Mouse (Mus musculus): Measurements from ENCODE around the gene Gm4450. TPM values are rescaled to one million over a fixed set of nuclear protein-coding genes. Genes with fewer than 3 reads are reported as not detected.
"Not testable (repeated sequence)": the region's sequence is repeated elsewhere in the genome, so short reads cannot be mapped to it uniquely, and the experiment has no call there.

The Gm4450 gene
- 0.08 TPM in 1 of 2 replicates, not detected in the other for polyA plus RNA-seq (2015; fragmentation: Nextera tagmentation; extraction: Ambion mirVana)

DNA sequence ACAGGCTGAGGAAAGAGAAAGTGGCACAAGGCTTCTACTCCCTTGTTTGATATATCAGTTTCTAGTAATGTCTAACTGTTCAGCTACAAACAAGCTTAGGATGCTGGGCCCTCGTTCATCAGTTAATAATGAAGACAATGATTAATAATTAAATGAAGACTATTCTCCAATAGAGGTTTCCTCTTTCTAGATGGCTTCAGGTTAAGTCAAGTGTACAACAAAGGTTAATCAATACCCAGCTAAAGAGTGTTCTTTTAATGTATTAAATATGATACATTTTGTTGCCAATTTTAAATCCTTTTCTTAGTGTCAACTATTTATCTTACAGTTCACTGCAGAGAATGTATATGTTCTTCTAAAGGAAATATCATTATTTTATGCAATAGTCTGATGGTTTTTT lies at the start of gene Gm4450:
Gm4450 (minus strand) TSS at position 101 of the 400 bp plus-strand sequence.
- not testable (repeated sequence) for H3K9me3 ChIP-seq (replicated peaks; ENCODE audit: control insufficient read depth, low read length); H3K36me3 ChIP-seq (ENCODE audit: control insufficient read depth, insufficient read depth, low read length); H3K27me3 ChIP-seq (ENCODE audit: control insufficient read depth, insufficient read depth, low read length); H3K4me3 ChIP-seq (replicated peaks; ENCODE audit: low read length); H3K27ac ChIP-seq (ENCODE audit: low read length); H3K9ac ChIP-seq (ENCODE audit: low read length); ATAC-seq (ENCODE audit: insufficient read depth, low FRiP score); H3K4me1 ChIP-seq (ENCODE audit: control insufficient read depth, insufficient read depth, low read length); H3K4me2 ChIP-seq (ENCODE audit: low read depth, low read length)
- no CpG with 5 or more reads among the region's 1 CpGs for WGBS

DNA sequence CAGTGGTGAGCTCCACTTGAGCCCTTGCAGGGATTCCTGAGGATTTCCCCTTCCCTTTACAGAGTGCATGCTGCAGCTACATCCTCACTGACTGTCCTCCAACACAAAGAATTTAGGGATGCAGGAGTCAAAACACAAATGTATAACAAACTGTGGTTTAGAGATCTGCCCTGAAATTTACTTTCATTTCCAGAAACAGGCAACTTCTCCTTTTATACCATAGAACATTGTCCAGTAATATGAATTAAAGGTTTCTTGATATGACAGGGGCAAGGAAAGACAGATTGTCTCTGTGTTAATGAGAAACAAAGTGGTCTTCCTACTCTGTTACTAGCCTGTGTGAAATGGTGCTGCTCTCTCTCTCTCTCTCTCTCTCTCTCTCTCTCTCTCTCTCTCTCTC lies 40.5 kb upstream of the Gm4450 start:
- H3K4me3 ChIP-seq (replicated peaks; ENCODE audit: low read length); H3K27me3 ChIP-seq (ENCODE audit: control insufficient read depth, insufficient read depth, low read length); H3K9me3 ChIP-seq (replicated peaks; ENCODE audit: control insufficient read depth, low read length); H3K4me1 ChIP-seq (ENCODE audit: control insufficient read depth, insufficient read depth, low read length); ATAC-seq (ENCODE audit: insufficient read depth, low FRiP score); H3K27ac ChIP-seq (ENCODE audit: low read length); H3K4me2 ChIP-seq (ENCODE audit: low read depth, low read length); H3K9ac ChIP-seq (ENCODE audit: low read length); H3K36me3 ChIP-seq (ENCODE audit: control insufficient read depth, insufficient read depth, low read length): not testable (repeated sequence)

DNA sequence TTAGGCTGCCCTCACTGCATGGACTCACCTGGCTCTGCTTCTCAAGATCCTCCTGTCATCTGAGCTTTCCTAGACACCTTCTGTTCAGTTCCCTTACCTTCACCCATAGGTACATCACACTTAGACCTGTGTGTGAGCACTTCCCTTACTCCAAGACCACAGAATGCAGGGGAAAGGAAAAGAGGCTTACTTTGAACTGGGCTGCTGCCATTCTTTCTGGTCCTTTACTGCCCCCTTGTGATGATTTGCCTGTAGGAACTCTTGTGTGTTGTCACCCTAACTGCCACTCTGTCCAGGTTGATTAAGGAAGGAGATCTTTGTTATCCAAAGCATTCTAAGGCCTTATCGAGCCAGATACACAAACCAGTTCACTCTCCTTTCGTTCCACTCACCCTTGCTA lies 39.8 kb upstream of the Gm4450 start:
- not testable (repeated sequence) for H3K27ac ChIP-seq (ENCODE audit: low read length); H3K4me2 ChIP-seq (ENCODE audit: low read depth, low read length); H3K36me3 ChIP-seq (ENCODE audit: control insufficient read depth, insufficient read depth, low read length); H3K9ac ChIP-seq (ENCODE audit: low read length); H3K4me3 ChIP-seq (replicated peaks; ENCODE audit: low read length); H3K27me3 ChIP-seq (ENCODE audit: control insufficient read depth, insufficient read depth, low read length); H3K4me1 ChIP-seq (ENCODE audit: control insufficient read depth, insufficient read depth, low read length); H3K9me3 ChIP-seq (replicated peaks; ENCODE audit: control insufficient read depth, low read length); ATAC-seq (ENCODE audit: insufficient read depth, low FRiP score)
- WGBS = no CpG with 5 or more reads among the region's 2 CpGs

DNA sequence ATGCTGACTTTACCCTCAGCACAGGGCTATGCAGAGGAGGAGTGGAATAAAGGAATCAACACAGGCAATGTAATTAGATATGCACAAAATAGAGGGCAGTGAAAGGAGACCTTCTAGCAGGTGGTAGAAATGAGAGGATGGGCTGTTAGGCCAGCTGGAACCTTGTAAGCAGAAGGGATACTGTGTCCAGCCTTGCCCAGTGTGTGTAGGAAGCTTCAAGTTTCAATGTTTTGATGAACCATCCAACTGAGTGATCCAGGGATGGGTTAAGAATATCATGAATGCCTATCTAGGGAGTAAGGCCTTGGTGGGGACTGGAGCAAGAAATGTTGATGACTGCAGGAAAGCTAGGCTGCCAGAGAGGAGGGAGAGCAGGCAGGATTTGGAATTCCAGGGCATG lies 38.1 kb upstream of the Gm4450 start:
- H3K27me3 ChIP-seq (ENCODE audit: control insufficient read depth, insufficient read depth, low read length); H3K9me3 ChIP-seq (replicated peaks; ENCODE audit: control insufficient read depth, low read length); H3K9ac ChIP-seq (ENCODE audit: low read length); H3K4me1 ChIP-seq (ENCODE audit: control insufficient read depth, insufficient read depth, low read length); H3K36me3 ChIP-seq (ENCODE audit: control insufficient read depth, insufficient read depth, low read length); H3K4me3 ChIP-seq (replicated peaks; ENCODE audit: low read length); ATAC-seq (ENCODE audit: insufficient read depth, low FRiP score); H3K27ac ChIP-seq (ENCODE audit: low read length); H3K4me2 ChIP-seq (ENCODE audit: low read depth, low read length): not testable (repeated sequence)

DNA sequence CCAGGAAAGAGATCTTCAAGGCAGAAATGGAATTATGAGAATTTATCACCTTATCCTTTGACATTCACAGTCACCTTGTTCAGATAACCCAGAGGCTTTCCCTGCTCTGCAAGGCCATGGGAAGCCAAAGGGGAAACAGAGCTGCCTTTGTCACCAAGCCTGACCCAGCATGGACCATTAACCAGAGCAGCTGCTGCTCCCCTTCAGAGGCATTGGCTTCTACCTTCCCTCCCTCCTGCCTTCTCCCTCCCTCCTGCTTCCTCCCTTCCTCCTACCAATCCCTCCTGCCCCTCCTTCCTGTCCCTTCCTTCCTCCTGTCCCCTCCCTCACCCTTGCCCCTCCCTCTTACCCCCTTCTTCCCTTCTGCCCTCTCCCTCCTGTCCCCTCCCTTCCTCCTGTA lies 37.3 kb upstream of the Gm4450 start:
- not testable (repeated sequence) for H3K27me3 ChIP-seq (ENCODE audit: control insufficient read depth, insufficient read depth, low read length); H3K36me3 ChIP-seq (ENCODE audit: control insufficient read depth, insufficient read depth, low read length); H3K4me2 ChIP-seq (ENCODE audit: low read depth, low read length); H3K4me1 ChIP-seq (ENCODE audit: control insufficient read depth, insufficient read depth, low read length); H3K9ac ChIP-seq (ENCODE audit: low read length); ATAC-seq (ENCODE audit: insufficient read depth, low FRiP score); H3K27ac ChIP-seq (ENCODE audit: low read length); H3K4me3 ChIP-seq (replicated peaks; ENCODE audit: low read length); H3K9me3 ChIP-seq (replicated peaks; ENCODE audit: control insufficient read depth, low read length)

DNA sequence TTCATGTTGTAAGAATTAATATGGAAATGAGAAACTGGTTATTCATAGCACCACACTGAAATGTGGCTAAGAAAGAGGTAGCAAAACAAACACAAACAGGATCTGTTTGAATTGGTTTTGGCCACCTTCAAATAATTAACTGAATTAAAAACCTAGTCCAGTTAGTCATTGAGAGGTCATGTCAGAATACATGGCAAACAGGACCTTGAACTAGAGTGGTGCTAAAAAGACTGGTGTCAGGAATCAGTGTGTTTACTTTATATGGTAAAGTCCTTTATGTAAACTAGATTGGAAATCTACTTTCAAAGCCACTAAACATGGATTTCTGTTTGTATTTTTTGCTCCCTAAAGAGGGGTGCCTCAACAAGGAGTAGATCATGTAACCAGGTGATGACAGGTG lies 14.6 kb upstream of the Gm4450 start:
- not testable (repeated sequence) for H3K9ac ChIP-seq (ENCODE audit: low read length); H3K4me1 ChIP-seq (ENCODE audit: control insufficient read depth, insufficient read depth, low read length); H3K36me3 ChIP-seq (ENCODE audit: control insufficient read depth, insufficient read depth, low read length); H3K27me3 ChIP-seq (ENCODE audit: control insufficient read depth, insufficient read depth, low read length); ATAC-seq (ENCODE audit: insufficient read depth, low FRiP score); H3K4me3 ChIP-seq (replicated peaks; ENCODE audit: low read length); H3K4me2 ChIP-seq (ENCODE audit: low read depth, low read length); H3K9me3 ChIP-seq (replicated peaks; ENCODE audit: control insufficient read depth, low read length); H3K27ac ChIP-seq (ENCODE audit: low read length)

DNA sequence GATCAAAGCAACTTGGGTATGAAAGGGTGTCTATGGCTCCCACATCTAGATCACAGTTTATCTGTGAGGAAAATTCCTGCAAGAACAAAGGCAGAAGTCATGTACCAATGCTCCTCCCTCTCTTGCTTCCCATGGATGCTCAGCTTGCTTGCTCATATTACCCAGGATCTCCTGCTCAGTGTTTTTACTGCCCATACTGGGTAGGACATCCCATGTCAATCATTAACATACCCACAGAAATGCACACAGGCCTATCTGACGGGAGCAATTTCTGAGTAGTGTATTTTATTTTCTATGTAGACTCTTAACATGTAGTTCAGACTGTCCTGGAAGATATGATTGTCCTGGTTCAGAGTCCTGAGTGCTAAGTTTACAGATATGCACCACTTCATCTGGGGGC lies 14.1 kb upstream of the Gm4450 start:
- H3K9me3 ChIP-seq (replicated peaks; ENCODE audit: control insufficient read depth, low read length); H3K4me1 ChIP-seq (ENCODE audit: control insufficient read depth, insufficient read depth, low read length); H3K36me3 ChIP-seq (ENCODE audit: control insufficient read depth, insufficient read depth, low read length); H3K4me2 ChIP-seq (ENCODE audit: low read depth, low read length); H3K4me3 ChIP-seq (replicated peaks; ENCODE audit: low read length); H3K27ac ChIP-seq (ENCODE audit: low read length); H3K9ac ChIP-seq (ENCODE audit: low read length); ATAC-seq (ENCODE audit: insufficient read depth, low FRiP score); H3K27me3 ChIP-seq (ENCODE audit: control insufficient read depth, insufficient read depth, low read length): not testable (repeated sequence)
- WGBS = no CpG with 5 or more reads among the region's 1 CpGs

DNA sequence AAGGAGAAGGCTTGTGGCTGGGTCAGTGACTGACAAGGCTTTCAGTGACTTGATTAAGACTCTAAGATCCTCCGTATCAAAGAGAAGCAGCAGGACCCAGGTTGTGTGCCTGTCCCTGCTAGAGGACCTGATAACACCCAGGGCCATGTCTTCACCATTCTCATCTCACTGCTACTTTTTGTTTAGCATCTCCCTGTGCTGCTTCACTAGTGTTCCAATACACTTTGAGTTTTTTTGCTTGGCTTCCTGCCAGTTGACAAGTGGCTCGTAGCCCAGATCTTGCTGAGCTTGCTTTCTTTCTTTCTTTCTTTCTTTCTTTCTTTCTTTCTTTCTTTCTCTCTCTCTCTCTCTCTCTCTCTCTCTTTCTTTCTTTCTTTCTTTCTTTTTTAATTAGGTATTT lies 12.4 kb upstream of the Gm4450 start:
- H3K36me3 ChIP-seq (ENCODE audit: control insufficient read depth, insufficient read depth, low read length); H3K4me1 ChIP-seq (ENCODE audit: control insufficient read depth, insufficient read depth, low read length); H3K4me2 ChIP-seq (ENCODE audit: low read depth, low read length); H3K27ac ChIP-seq (ENCODE audit: low read length); H3K9ac ChIP-seq (ENCODE audit: low read length); ATAC-seq (ENCODE audit: insufficient read depth, low FRiP score); H3K4me3 ChIP-seq (replicated peaks; ENCODE audit: low read length); H3K9me3 ChIP-seq (replicated peaks; ENCODE audit: control insufficient read depth, low read length); H3K27me3 ChIP-seq (ENCODE audit: control insufficient read depth, insufficient read depth, low read length): not testable (repeated sequence)
- 14% methylated on average over 1 of the region's 2 CpGs for WGBS

DNA sequence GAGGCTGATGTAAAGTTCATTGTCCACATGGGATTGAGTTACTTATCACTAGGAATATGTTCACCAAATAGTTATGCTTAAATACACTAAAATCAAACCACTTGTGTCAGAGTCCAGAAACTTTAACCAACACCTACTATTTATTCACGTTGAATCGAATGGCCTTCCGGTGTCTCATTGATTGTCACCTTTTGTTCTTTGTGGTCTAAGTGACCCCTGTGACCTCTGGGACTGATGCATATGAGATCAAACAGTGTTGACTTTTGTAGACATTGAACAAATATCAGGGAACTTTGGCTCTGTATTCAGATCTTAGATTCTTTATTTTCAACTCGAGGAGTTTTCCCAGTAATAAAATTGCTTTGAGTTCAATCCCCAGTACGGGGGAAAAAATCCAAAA lies 3.1 kb downstream of the Gm4450 start:
- not testable (repeated sequence) for H3K4me3 ChIP-seq (replicated peaks; ENCODE audit: low read length); H3K4me2 ChIP-seq (ENCODE audit: low read depth, low read length); ATAC-seq (ENCODE audit: insufficient read depth, low FRiP score); H3K9ac ChIP-seq (ENCODE audit: low read length); H3K36me3 ChIP-seq (ENCODE audit: control insufficient read depth, insufficient read depth, low read length); H3K4me1 ChIP-seq (ENCODE audit: control insufficient read depth, insufficient read depth, low read length); H3K9me3 ChIP-seq (replicated peaks; ENCODE audit: control insufficient read depth, low read length); H3K27ac ChIP-seq (ENCODE audit: low read length); H3K27me3 ChIP-seq (ENCODE audit: control insufficient read depth, insufficient read depth, low read length)
- WGBS = 72% methylated on average over 5 of the region's 5 CpGs

DNA sequence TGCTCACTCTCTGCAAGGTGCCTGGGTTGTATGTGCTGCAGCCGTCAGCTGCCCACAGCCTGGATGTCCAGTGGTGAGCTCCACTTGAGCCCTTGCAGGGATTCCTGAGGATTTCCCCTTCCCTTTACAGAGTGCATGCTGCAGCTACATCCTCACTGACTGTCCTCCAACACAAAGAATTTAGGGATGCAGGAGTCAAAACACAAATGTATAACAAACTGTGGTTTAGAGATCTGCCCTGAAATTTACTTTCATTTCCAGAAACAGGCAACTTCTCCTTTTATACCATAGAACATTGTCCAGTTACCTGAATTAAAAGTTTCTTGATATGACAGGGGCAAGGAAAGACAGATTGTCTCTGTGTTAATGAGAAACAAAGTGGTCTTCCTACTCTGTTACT lies 13.0 kb downstream of the Gm4450 start:
- not testable (repeated sequence) for ATAC-seq (ENCODE audit: insufficient read depth, low FRiP score); H3K27me3 ChIP-seq (ENCODE audit: control insufficient read depth, insufficient read depth, low read length); H3K9ac ChIP-seq (ENCODE audit: low read length); H3K36me3 ChIP-seq (ENCODE audit: control insufficient read depth, insufficient read depth, low read length); H3K27ac ChIP-seq (ENCODE audit: low read length); H3K4me1 ChIP-seq (ENCODE audit: control insufficient read depth, insufficient read depth, low read length); H3K9me3 ChIP-seq (replicated peaks; ENCODE audit: control insufficient read depth, low read length); H3K4me3 ChIP-seq (replicated peaks; ENCODE audit: low read length); H3K4me2 ChIP-seq (ENCODE audit: low read depth, low read length)
- WGBS = no CpG with 5 or more reads among the region's 1 CpGs
